Mouse (Mus musculus) stomach, adult 2 months (tissue): Measurements from ENCODE around the gene Rtl9. TPM values are rescaled to one million over a fixed set of nuclear protein-coding genes. Genes with fewer than 3 reads are reported as not detected.

Experiments
- polyA plus RNA-seq: library from polyadenylated mRNA; depleted of rRNA; stranded (reverse); fragments of >200 nt; gene quantifications from 2 replicates; pipeline ENCODE4 v1.2.3, GENCODE M21; 2012; rRNA removed

Rtl9 gene
- polyA plus RNA-seq = 0.03 and 0.05 TPM in 2 replicates

DNA sequence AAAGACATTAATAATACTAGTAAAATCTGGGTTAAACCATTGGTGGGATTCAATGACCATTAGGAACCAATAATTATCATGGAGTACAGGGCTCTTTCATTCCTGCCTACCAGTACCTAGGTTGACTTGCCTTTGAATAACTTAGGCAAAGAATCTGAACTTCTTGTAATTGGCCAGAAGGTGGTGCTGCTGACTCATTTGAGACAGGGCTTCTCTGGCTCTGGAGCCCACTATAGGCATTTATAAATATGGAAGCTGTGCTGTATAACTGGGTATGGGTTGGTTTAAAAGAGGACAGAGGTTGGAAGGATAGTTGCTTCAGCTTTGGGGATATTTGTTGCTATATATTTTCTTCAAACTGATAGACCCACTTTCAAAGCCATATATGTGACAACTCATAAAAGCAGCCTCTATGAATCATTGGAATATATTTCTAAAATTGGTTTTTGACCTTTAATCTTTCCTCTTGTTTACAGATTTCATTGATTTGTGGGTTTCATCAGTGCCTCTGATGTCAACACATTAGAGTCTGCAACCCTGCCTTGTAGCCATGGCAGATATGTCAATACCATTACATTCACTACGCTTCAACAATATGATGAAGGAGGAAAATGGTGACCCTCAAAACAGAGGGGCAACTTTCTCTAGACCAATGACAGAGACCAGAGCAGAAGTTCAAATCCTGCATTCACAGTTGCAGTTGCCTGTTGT is at the start of gene Rtl9:
TSS of gene Rtl9 (plus strand) at position 551 of the 711 bp plus-strand sequence.

Other genes starting within 250 kb of the Rtl9 start
- gene Ammecr1, start 132.9 kb upstream of the Rtl9 start, polyA plus RNA-seq = 0.35 and 0.61 TPM in 2 replicates